Mouse (Mus musculus) kidney, adult 2 months (tissue): Measurements from ENCODE around the gene Nup85.

Experiments used
- CTCF ChIP-seq: fragments of 200-500 bp; conservative IDR thresholded peaks from 2 replicates; pipeline ENCODE4 v1.5.1; 2011; ENCODE audit warnings: low read depth, mild to moderate bottlenecking, control low read depth, low read length, moderate library complexity, mixed read lengths; ENCODE audit not compliant: insufficient read depth, insufficient read length
- POLR2A ChIP-seq: fragments of 200-500 bp; IDR thresholded peaks from one replicate; pipeline ENCODE4 v1.6.1; 2011; ENCODE audit warnings: low read depth, low read length, control low read depth

DNA sequence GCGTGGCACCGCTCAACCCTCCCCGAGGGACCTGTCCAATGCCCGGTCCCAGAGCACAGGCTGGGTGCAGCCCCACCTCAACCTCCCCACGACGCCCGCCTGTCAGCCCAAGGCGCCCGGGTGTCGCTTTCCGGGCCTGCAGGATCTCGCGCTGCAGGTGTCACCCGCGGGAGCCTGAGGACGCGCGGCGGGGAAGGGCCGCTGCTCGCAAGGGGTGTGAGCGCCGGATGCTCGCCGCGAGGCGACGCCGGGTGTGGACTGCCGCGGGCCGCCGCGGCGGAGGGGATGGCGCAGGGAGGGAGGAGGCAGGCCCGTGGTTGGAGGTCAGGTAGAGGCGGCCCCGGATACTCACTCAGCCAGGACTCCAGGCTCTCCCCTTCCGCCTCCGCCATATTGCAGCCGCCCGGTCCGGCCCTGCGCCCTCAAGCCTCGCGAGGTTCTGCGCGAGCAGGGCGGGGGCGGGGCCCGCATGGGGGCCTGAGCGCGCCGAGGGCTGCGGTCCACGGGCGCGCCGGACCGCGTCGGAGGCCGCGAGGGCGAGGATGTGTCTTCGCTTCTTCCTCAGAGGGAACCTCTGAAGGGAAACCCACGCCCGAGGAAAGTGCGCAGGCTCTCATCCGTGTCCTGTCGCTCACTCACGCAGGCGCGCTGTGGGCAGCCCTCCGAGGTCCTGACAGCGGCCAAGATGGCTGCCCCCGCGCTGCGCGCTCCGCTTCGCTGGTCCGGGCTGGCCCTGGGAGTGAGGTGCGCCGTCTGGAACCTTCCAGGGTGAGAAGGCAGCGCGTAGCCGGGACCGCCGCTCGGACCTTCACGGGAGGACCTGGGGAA, 39.5 kb downstream of the Nup85 start, which contains the start of the genes Mrps7 and Gga3:
- TF ChIP-seq CTCF (no peak), POLR2A (peak; percentile 68)
